Mouse (Mus musculus) kidney, postnatal 4 days (tissue): ENCODE results near the gene Ntn5.

Experiments used
- DNase-seq, 2 experiments: peaks; one replicate each; pipeline ENCODE4 v3.0.0; 2021; ENCODE audit warnings: mixed read lengths in 2 of 2

Gene Ntn5

GRCm38 (mm10) chr7:45700301-45701015 lies 16.6 kb downstream of the Ntn5 start:
- DNase-seq: peak; percentile 81 to 86

GRCm38 (mm10) chr7:45701072-45701471 lies 17.2 kb downstream of the Ntn5 start:
- peak in 1 of 2 experiments; percentile 57 for DNase-seq

- no peak for DNase-seq
Observed at GRCm38 (mm10) chr7:45701607-45702006, 17.8 kb downstream of the Ntn5 start.

- no peak for DNase-seq
Observed at GRCm38 (mm10) chr7:45702316-45702715, 18.5 kb downstream of the Ntn5 start.

- DNase-seq: peak in 1 of 2 experiments; percentile 6
Observed at GRCm38 (mm10) chr7:45702809-45703520, 19.1 kb downstream of the Ntn5 start.

- no peak for DNase-seq
Observed at GRCm38 (mm10) chr7:45703521-45704033, 19.8 kb downstream of the Ntn5 start.

- peak; percentile 69 to 80 for DNase-seq
Observed at GRCm38 (mm10) chr7:45704046-45704559, 20.3 kb downstream of the Ntn5 start.

- DNase-seq: peak; percentile 98 to 99
Observed at GRCm38 (mm10) chr7:45704730-45705442, 21.1 kb downstream of the Ntn5 start, which contains the start of gene Dbp. Gene Dbp (plus strand): TSS chr7:45705088.

- no peak for DNase-seq
Observed at GRCm38 (mm10) chr7:45705443-45705864, 21.6 kb downstream of the Ntn5 start.

GRCm38 (mm10) chr7:45705873-45706281 lies 22.1 kb downstream of the Ntn5 start:
- peak; percentile 84 to 91 for DNase-seq

GRCm38 (mm10) chr7:45706721-45707241 lies 23.0 kb downstream of the Ntn5 start:
- peak; percentile 90 to 95 for DNase-seq

- peak; percentile 95 to 97 for DNase-seq
Observed at GRCm38 (mm10) chr7:45707375-45707967, 23.6 kb downstream of the Ntn5 start.

- peak; percentile 37 to 58 for DNase-seq
Observed at GRCm38 (mm10) chr7:45708221-45708761, 24.5 kb downstream of the Ntn5 start.

- DNase-seq: peak in 1 of 2 experiments; percentile 6
Observed at GRCm38 (mm10) chr7:45709036-45709435, 25.2 kb downstream of the Ntn5 start.

GRCm38 (mm10) chr7:45709677-45710355 lies 26.0 kb downstream of the Ntn5 start:
- DNase-seq: no peak

- DNase-seq: no peak
Observed at GRCm38 (mm10) chr7:45710477-45711191, 26.8 kb downstream of the Ntn5 start.

- no peak for DNase-seq
Observed at GRCm38 (mm10) chr7:45711316-45712021, 27.6 kb downstream of the Ntn5 start.

- peak; percentile 54 to 67 for DNase-seq
Observed at GRCm38 (mm10) chr7:45712022-45712757, 28.4 kb downstream of the Ntn5 start.

GRCm38 (mm10) chr7:45713396-45713795 lies 29.6 kb downstream of the Ntn5 start:
- no peak for DNase-seq
